Mouse (Mus musculus) midbrain, embryonic 15.5 days (tissue): ENCODE measurements around the gene Vps8. TPM values are rescaled to one million over a fixed set of nuclear protein-coding genes. Genes with fewer than 3 reads are reported as not detected.

Experiments
- ATAC-seq: fragments of 200-750 bp; cut with Nextera tagmentation; replicated peaks from 2 replicates; pipeline ENCODE4 v1.8.0; 2017; ENCODE audit warnings: moderate TSS enrichment
- H3K27ac ChIP-seq: fragments of 300-500 bp; sonication (generic); 2 replicates; pipeline ENCODE4 v1.5.1; 2015; ENCODE audit warnings: mild to moderate bottlenecking, inconsistent platforms
- H3K27me3 ChIP-seq: fragments of 300-500 bp; sonication (generic); replicated peaks from 2 replicates; pipeline ENCODE4 v1.6.1; 2015; ENCODE audit warnings: inconsistent platforms
- H3K36me3 ChIP-seq: fragments of 300-500 bp; sonication (generic); replicated peaks from 2 replicates; pipeline ENCODE4 v1.6.1; 2015; ENCODE audit warnings: inconsistent platforms
- H3K4me1 ChIP-seq: fragments of 300-500 bp; sonication (generic); 2 replicates; pipeline ENCODE4 v1.6.1; 2015; ENCODE audit warnings: inconsistent platforms
- H3K4me2 ChIP-seq: fragments of 300-500 bp; sonication (generic); 2 replicates; pipeline ENCODE4 v1.6.1; 2015; ENCODE audit warnings: inconsistent platforms, mild to moderate bottlenecking, moderate library complexity
- H3K4me3 ChIP-seq: fragments of 300-500 bp; sonication (generic); 2 replicates; pipeline ENCODE4 v1.5.1; 2015; ENCODE audit warnings: mild to moderate bottlenecking, inconsistent platforms
- H3K9ac ChIP-seq: fragments of 300-500 bp; sonication (generic); 2 replicates; pipeline ENCODE4 v1.6.1; 2015; ENCODE audit warnings: mild to moderate bottlenecking, inconsistent platforms
- H3K9me3 ChIP-seq: fragments of 300-500 bp; sonication (generic); 2 replicates; pipeline ENCODE4 v1.6.1; 2016; ENCODE audit warnings: inconsistent platforms
- WGBS: fragments of 180-500 bp; shearing (Covaris S2); methylation state at CpG from one replicate; pipeline ENCODE4 v1.1.7; 2015; ENCODE audit warnings: mixed read lengths; 5-methylcytosine and 5-hydroxymethylcytosine counted together
- polyA plus RNA-seq: library from polyadenylated mRNA; unstranded; fragments of >200 nt; fragmentation: Nextera tagmentation; extraction: Ambion mirVana; gene quantifications from 2 replicates; pipeline ENCODE4 v1.2.1, GENCODE M21; 2015

Gene Vps8
- polyA plus RNA-seq, 1 experiment from 2014 or later, result 37.5 TPM

DNA sequence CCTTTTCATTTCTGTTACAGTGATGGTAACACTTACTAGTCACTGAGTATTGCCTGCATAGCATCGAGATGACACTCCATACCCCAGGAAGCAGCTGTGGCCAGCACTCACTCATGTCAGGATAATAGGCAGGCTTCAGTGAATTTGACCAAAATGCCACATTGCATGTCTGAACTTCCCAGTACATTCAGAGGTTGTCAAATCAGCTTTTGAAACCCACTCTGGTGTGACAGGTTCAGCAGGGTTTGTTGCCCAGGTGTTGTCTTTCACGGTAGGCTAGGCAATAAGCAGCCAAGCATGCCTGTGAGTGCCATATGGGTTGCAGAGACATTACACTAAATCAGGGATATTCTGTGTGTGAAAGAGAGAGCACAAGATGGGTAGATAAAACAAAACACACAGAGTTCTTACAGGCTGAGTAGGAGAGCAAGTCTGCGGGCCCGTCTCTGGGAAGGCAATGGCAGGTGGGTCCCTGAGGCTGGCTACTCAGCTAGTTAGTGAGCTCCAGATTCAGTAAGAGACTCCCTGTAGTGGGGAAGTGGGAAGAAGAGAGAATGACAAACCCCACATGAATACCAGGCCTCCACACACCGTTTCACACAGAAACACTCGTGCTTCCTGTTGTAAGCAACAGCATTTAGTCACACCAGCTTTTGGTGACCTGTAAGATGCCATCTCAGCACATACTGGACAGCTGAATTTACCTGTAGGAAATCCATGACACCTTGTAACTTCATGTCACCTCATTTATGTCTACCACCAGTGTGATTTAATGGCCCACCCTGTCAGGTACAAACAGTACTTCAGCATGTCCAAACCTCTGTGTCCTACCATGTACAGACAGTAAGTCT is 203.1 kb downstream of the Vps8 start:
- Histone ChIP-seq H3K9ac (no peak overlapping the region), H3K4me1 (peaks cover 9% of the 10 kb centered on the region), H3K9me3 (no peaks in the 10 kb centered on the region), H3K27ac (0 out of 2 replicates have a peak overlapping the region, but pooled peaks have one; percentile 25), H3K36me3 (no peaks in the 10 kb centered on the region), H3K27me3 (no peaks in the 10 kb centered on the region), H3K4me2 (no peak overlapping the region), H3K4me3 (no peak overlapping the region)
- no peak for ATAC-seq
- 58% methylated on average over 6 of the region's 6 CpGs for WGBS

DNA sequence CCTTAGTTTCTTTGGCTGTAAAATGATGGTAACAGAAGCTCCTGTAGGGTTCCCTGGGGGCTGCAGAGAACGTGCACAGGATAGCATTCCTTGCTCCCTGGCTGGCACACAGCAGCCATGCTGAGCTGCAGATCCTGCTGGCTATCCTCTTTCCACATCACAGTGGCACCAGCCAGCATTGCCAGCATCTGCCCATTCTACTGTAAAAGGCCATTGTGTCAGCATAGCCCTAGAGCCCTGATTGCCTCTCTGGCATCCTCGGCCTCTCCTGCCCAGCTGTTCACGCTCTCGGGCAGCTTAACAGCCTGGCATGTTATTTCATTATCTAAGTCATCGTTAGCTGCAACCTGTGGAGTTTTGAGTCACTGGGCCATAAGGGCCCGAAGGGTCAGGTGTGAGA is 204.3 kb downstream of the Vps8 start:
- Histone ChIP-seq H3K9me3 (no peaks in the 10 kb centered on the region), H3K36me3 (no peaks in the 10 kb centered on the region), H3K4me3 (no peak overlapping the region), H3K9ac (no peak overlapping the region), H3K27me3 (no peaks in the 10 kb centered on the region), H3K27ac (no peak overlapping the region), H3K4me1 (peaks cover 9% of the 10 kb centered on the region), H3K4me2 (no peak overlapping the region)
- WGBS, result 60% methylated on average over 6 of the region's 6 CpGs
- ATAC-seq, result 0 out of 2 replicates have a peak, but pooled peaks have one; percentile 24

DNA sequence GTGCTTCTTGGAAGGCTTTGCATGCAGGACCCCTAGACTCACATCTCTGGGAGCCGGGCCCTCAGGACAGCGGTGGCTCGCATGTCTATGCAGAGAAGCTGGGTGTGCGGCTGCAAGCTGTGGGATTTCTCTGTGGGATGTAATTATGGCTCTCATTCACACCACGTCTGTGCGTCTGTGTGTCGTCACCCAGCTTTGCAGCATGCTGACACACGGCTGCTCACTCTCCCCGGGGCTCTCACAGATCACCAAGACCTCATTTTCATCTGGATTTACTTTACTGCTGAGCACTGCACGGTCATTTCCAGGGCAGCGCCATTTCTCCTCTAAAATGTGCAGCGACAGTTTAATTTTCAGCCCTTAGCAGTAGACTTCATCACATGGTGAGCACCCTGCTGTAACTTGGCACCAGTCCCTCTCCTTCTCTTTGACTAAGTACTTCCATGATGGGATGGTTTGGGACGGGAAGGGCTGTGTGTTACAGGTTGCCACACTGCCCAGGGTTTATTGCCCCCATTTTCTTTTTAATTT is 205.2 kb downstream of the Vps8 start:
- Histone ChIP-seq H3K27me3 (no peaks in the 10 kb centered on the region), H3K9me3 (no peaks in the 10 kb centered on the region), H3K4me3 (no peak overlapping the region), H3K4me1 (peaks cover 9% of the 10 kb centered on the region), H3K36me3 (no peaks in the 10 kb centered on the region), H3K4me2 (peak overlapping the region; percentile 12; the same call in 1 of the 2 replicates), H3K27ac (peak overlapping the region; percentile 18; the same call in 1 of the 2 replicates), H3K9ac (no peak overlapping the region)
- 51% methylated on average over 13 of the region's 13 CpGs for WGBS
- peak; percentile 56 for ATAC-seq

DNA sequence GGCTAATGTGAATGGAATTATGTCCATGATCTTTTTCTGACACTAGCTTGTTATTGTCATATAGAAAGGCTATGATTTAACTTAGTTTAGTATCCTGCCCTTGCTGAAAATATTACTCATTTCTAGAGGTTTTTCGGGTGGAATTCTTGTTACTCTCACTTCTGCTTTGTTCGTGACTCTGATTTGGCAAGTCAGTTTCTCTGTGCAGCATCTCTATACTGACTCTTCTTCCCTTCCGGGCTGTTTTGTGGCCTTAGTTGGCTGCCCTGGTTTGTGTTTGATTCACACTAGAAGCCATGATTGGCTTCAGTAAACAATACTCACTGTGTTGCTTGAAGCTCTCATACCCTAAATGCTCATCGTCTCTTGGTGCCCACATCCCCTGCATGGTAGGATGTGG is 207.7 kb downstream of the Vps8 start:
- no peak for ATAC-seq
- 92% methylated on average over 4 of the region's 4 CpGs for WGBS
- H3K4me2 ChIP-seq, result no peak overlapping the region

DNA sequence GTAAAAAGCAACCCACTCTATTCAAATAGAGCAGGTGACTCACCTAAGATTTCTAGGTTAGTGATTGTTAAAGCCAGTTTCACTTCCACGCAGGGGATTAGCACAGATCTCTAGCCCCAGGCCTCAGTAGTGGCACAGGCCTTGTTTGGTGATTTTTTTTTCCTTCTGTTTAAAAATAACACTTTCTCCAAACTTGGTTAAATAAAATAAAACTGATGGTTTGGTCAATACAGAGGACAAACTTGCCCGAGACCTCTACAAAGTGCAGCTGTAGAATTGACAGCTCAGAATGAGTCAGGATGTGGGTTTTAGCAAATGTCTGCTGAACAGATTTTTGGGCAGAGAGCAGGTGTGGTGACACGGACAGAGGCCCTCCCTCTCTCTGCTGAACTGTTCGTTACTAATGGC is 208.9 kb downstream of the Vps8 start:
- H3K4me3 ChIP-seq, result no peak overlapping the region
- H3K27me3 ChIP-seq, result no peaks in the 10 kb centered on the region
- no peaks in the 10 kb centered on the region for H3K36me3 ChIP-seq
- H3K9ac ChIP-seq, result no peak overlapping the region
- no peak overlapping the region for H3K4me2 ChIP-seq
- H3K27ac ChIP-seq, result no peak overlapping the region
- peaks cover 9% of the 10 kb centered on the region for H3K4me1 ChIP-seq
- WGBS, result 74% methylated on average over 4 of the region's 4 CpGs
- no peak for ATAC-seq
- no peaks in the 10 kb centered on the region for H3K9me3 ChIP-seq

More for the DNA sequence above, 207.7 kb downstream of the Vps8 start:
- no peaks in the 10 kb centered on the region for H3K36me3 ChIP-seq
- no peak overlapping the region for H3K4me3 ChIP-seq
- peaks cover 9% of the 10 kb centered on the region for H3K4me1 ChIP-seq
- H3K27ac ChIP-seq, result no peak overlapping the region
- no peaks in the 10 kb centered on the region for H3K9me3 ChIP-seq
- H3K9ac ChIP-seq, result no peak overlapping the region
- no peaks in the 10 kb centered on the region for H3K27me3 ChIP-seq

DNA sequence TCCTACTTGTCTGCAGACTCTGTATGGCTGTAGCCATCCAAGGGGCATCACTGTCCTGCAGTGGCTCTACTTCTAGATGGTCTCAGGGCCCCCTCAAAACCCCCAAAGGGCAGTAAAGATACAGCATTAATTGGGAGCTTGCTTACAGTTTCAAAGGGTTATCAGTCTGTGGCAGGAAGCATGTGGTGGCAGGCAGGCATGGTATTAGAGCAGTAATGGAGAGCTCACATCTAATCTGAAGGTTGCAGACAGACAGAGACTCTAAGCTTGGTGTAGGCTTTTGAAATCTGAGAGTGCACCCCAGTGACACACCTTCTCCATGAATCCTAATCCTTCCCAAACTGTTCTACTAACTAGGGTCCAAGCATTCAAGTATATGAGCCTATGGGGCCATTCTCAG is 211.5 kb downstream of the Vps8 start:
- no peak overlapping the region for H3K4me2 ChIP-seq
- no peak for ATAC-seq

DNA sequence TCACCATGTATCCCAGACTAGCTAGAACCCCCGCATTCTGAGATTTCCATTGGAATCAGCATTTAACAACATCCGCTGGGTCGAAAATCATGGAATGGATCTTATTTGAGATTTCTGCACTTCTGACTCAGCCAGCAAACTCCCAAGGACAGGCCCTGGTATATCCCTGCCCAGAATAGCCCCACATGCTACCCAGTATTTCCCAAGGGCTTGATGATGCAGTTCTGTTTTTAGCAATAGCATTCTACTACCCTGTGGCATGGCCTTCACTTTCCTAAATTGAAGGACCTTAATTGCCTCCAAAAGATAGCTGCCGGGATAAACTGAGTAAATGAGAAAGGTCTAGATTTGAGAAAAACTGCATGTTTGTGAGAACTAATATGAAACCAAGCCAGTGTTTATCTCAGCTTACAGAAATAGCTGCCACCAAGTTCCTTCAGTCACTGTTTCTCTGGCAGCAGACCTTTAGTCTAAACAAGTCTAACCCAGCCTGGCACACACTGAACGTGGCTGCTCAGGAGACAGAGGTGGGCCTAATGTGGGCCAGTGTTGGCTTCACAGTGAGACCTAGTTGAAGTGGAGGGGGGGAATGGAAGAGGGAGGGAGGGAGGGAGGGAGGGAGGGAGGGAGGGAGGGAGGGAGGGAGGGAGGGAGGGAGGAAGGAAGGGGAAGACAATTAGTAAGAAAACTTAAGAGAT is 213.4 kb downstream of the Vps8 start:
- Histone ChIP-seq H3K36me3 (no peaks in the 10 kb centered on the region), H3K4me1 (no peaks in the 10 kb centered on the region), H3K27ac (no peak overlapping the region), H3K9me3 (no peaks in the 10 kb centered on the region), H3K27me3 (no peaks in the 10 kb centered on the region), H3K4me3 (no peak overlapping the region), H3K4me2 (no peak overlapping the region), H3K9ac (no peak overlapping the region)
- no peak for ATAC-seq
- WGBS, result 89% methylated on average over 5 of the region's 5 CpGs

More for the DNA sequence above, 211.5 kb downstream of the Vps8 start:
- H3K4me1 ChIP-seq, result no peaks in the 10 kb centered on the region
- no peak overlapping the region for H3K27ac ChIP-seq
- H3K36me3 ChIP-seq, result no peaks in the 10 kb centered on the region
- H3K9me3 ChIP-seq, result no peaks in the 10 kb centered on the region
- no peaks in the 10 kb centered on the region for H3K27me3 ChIP-seq
- no peak overlapping the region for H3K4me3 ChIP-seq
- no peak overlapping the region for H3K9ac ChIP-seq

DNA sequence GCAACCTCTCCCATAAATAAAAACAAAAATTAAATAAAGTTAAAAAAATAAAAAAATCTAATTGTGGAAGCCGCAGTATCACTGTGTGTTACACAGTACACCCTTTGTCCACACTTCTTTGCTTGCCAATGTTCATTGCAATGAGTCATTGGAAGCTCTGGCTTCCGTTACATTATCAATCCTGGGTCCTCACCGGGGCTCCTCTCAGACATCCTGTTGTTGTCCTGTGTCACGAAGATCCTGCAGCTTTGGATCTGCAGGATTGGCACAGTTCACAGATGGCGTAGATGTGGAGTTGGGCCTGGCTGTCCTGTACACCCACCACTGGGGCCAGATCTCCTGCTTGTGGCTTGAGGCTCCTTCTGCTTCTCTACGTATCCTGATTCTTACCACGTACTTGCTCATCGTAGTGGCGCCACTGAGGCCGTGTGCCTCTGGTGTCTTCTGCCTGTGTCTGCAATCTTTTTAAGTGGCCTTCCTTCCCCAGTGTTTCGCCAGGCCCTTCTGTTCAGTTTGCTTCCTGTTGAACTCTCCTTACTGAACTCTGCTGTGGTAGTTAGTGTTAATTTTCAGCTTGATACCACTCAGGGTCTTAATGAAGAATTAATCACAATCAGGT is 214.4 kb downstream of the Vps8 start:
- no peaks in the 10 kb centered on the region for H3K27me3 ChIP-seq
- no peak overlapping the region for H3K27ac ChIP-seq
- H3K36me3 ChIP-seq, result no peaks in the 10 kb centered on the region
- no peak overlapping the region for H3K4me2 ChIP-seq
- no peaks in the 10 kb centered on the region for H3K4me1 ChIP-seq
- no peak overlapping the region for H3K9ac ChIP-seq
- no peak overlapping the region for H3K4me3 ChIP-seq
- 88% methylated on average over 11 of the region's 11 CpGs for WGBS
- no peak for ATAC-seq
- H3K9me3 ChIP-seq, result no peaks in the 10 kb centered on the region

DNA sequence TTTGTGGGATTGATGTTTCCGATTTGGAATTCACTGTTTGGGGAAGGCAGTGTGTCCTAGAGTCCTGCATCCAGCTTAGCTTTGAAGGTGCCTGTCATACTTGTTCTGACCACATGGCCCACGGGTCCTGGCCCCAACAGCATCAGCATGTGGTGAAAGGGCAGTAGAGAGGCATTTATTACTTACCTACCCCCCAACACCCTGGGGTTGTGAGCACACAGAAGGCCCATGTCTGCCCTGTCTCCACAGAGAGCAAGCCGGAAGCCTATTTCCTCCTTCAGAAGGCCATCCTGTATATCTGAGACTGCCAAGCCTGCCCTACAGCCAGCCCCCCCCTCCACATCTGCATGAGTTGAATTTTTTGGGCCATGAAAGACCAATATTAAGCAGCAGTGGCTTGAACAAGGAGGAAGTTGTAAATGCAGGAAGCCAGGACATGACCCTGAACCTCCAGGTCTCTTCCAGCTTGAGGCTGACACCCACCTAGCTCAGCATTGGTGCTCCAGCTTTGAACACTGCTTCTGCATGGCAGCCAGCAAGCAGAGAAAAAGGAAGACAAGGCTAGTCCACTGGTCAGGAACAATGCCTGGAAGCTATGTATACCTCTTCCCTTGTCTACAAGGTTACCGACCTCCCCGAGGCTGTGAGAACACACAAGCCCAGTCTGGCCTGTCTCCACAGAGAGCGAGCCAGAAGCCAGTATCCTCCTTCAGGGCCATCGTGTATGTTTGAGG is 218.0 kb downstream of the Vps8 start:
- H3K27me3 ChIP-seq, result no peaks in the 10 kb centered on the region
- H3K27ac ChIP-seq, result no peak overlapping the region
- H3K9ac ChIP-seq, result no peak overlapping the region
- WGBS, result 84% methylated on average over 7 of the region's 7 CpGs
- no peak overlapping the region for H3K4me3 ChIP-seq
- H3K4me2 ChIP-seq, result no peak overlapping the region
- no peaks in the 10 kb centered on the region for H3K36me3 ChIP-seq
- no peaks in the 10 kb centered on the region for H3K9me3 ChIP-seq
- H3K4me1 ChIP-seq, result peaks cover 4% of the 10 kb centered on the region; the same call in 1 of the 2 replicates
- no peak for ATAC-seq

DNA sequence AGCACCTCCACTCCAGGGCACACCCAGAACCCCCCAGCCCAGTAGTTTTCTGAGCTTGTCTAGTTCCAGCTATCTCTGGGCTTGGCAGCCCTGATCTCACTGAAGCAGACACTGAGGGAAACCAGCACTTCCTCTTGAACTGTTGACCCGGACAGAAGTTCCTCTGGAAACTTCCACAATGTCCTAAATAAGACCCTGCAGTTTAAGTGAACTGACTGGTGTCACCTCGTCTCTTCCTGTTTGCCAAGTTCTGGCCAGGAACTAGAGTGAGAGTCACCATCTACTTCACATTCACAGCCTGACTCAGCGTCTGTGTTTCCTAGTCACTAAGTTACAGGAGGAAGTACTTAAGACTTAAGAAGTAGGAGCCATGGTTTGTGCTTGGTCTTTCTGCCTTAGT is 219.0 kb downstream of the Vps8 start:
- no peaks in the 10 kb centered on the region for H3K36me3 ChIP-seq
- H3K27ac ChIP-seq, result no peak overlapping the region
- H3K4me1 ChIP-seq, result peaks cover 4% of the 10 kb centered on the region; the same call in 1 of the 2 replicates
- no peaks in the 10 kb centered on the region for H3K9me3 ChIP-seq
- no peak overlapping the region for H3K4me2 ChIP-seq
- H3K4me3 ChIP-seq, result no peak overlapping the region
- H3K9ac ChIP-seq, result no peak overlapping the region
- no peaks in the 10 kb centered on the region for H3K27me3 ChIP-seq
- no peak for ATAC-seq
- WGBS, result 92% methylated on average over 3 of the region's 3 CpGs

DNA sequence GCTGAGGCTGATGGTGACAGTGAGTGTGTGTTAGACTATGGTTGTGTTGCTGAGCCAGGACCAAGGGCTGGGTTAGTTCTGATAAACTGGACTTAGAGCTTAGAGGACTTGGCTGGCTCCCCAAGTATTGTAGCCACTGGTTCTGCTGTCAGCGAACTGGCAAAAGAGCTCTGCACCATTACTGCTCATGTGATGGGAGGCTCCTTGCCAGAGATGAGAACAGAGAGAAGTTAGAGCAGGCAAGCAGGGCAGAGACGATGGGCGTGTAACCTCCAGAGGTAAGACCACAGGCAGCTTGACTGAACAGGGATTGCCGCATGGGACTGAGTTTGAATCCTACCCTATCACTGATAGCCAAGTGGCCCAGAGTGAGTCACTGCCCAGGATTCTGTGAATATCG is 220.0 kb downstream of the Vps8 start:
- ATAC-seq, result no peak
- H3K27ac ChIP-seq, result no peak overlapping the region
- H3K9me3 ChIP-seq, result no peaks in the 10 kb centered on the region
- 93% methylated on average over 5 of the region's 5 CpGs for WGBS
- H3K4me1 ChIP-seq, result peaks cover 4% of the 10 kb centered on the region; the same call in 1 of the 2 replicates
- H3K36me3 ChIP-seq, result no peaks in the 10 kb centered on the region
- no peak overlapping the region for H3K9ac ChIP-seq
- no peak overlapping the region for H3K4me3 ChIP-seq
- H3K27me3 ChIP-seq, result no peaks in the 10 kb centered on the region
- H3K4me2 ChIP-seq, result no peak overlapping the region
